Mouse (Mus musculus) gastrocnemius, postnatal 25 days (tissue): ENCODE measurements around the gene Hoxd13. TPM values are rescaled to one million over a fixed set of nuclear protein-coding genes. Genes with fewer than 3 reads are reported as not detected.

Source experiments
- DNase-seq: peaks from one replicate; pipeline ENCODE4 v3.0.0; 2022
- total RNA-seq, 2 experiments: library from RNA; stranded (reverse); gene quantifications; 1 replicate in 1 of 2; 2 replicates in 1 of 2; pipeline ENCODE4 v1.2.3; 2021

Gene Hoxd13
- total RNA-seq, 2 experiments from 2014 or later = not detected

DNA sequence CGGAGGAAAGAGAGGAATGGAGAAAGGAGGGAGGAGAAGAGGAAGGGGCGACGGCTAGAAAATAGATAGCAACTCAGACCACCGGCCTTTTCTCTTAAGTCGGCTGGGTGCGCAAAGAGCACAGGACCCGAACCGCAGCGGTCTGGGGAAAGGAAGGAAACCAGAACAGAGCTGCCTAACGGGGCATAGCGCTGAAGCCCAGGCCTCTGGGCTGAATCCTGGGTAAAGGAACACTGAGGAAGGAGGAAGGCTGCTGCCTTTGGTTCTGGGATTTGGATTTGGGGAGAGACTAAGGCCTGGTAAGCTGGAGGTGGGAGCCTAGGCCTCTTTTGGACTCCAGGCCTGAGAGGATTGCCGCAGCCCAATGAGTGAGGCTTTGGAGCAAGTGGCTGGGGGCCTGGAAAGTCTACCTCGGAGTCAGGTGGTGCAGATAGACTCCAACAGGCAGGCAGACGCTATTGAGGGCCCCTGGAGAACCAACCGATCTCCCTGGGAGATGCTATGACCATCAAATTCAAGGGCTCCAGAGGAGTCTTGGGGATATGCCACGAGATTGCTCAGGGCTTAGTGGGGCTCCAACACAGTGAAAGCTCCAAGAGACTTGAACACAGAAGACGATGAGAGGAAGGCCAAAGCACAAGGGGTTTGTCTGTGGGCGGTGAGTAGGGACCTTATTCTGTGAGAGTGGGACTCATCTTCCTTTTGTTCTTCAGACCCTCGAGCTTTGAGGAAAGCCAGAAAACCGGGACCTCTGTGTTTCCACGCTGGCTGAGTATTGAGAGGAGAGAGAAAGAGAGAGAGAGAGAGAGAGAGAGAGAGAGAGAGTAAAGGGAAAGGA is 12.7 kb downstream of the Hoxd13 start:
- DNase-seq = no peak

DNA sequence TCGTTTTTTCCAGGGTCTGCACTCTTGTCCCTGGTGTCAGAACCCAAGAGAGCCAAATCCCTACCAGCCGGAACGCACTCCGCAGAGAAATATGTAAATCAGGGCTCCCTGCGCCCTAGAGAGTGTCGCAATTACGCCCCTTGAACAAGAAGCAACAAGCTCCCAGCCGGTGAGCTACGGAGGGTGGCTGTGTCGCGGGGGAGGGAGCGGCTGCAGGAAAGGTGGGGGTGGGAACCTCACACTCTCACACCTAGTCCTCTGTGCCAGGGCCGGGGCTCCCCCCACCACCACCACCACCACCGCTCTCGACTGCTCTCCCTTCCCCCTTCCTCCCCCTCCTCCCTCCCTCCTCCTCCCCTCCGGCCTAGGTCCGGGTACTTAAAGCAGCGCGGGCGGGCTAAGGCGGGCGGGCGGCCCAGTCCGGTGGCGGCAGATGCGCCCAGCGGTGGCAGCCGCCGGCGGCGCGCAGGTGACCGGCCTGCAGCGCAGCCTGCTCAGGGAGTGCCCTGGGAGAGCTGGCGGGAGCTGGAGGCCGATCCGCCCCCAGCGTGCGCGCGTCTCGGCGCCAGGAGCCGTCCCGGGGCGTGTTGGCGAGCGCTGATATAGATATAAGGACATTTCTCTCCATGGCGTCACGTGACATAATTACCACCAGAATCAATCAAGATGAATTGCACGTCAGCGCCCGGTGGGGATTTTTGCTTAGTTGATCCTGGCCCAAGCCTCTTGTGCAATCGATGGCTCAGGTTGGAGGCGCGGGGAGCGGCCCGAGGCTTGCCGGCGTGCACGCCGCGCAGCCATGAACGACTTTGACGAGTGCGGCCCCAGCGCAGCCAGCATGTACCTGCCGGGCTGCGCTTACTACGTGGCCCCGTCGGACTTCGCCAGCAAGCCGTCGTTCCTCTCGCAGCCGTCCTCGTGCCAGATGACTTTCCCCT is 13.8 kb downstream of the Hoxd13 start:
- DNase-seq = no peak

GRCm38 (mm10) chr2:74682796-74683195 is 14.7 kb downstream of the Hoxd13 start:
- DNase-seq = no peak

- no peak for DNase-seq
Measured at GRCm38 (mm10) chr2:74683471-74683951, 15.4 kb downstream of the Hoxd13 start.

DNA sequence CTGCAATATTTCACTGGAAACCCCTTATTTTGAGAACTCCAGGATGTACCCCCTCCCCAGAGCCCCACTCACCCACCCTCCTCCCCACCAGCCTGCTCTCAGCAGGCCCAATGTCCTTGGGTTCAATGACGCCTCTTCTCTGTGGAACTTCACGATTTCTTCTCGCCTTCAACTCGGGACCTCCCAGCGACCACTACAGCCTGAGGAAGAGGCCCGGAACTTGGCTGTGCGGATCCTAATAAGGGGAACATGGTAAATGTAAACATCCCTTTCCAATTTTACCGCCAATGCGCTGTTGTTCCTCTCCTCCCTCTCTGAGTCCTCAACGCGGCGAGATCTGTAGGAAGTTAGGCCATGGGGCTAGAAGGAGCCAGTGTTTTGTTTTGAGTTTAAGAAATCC is 16.0 kb downstream of the Hoxd13 start:
- no peak for DNase-seq

DNA sequence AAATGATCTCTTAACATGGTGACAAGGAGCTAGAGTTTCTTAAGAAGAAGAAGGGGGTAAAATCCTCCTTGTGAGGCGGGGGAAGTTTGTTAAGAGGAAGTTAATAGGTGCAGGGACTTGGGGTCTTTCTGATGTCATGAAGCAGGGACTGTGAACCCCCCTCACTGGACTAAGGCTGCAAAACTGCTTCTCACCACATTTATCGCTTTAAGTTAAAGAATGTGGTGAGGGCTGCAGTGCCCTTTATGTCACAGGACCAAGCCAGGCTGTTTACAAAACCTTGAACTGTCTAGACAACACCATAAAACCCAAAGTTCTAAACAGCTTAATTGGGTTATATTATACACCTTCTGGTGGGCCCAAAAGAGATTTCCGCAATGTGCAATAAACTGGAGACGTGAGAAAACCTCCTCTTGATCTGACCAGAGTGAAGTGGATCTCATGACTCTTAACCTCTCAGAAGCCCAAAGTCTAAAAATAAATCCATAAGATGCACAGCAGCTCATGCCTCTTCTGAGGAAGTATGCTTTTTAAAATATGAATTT is 17.0 kb downstream of the Hoxd13 start:
- DNase-seq = no peak

DNA sequence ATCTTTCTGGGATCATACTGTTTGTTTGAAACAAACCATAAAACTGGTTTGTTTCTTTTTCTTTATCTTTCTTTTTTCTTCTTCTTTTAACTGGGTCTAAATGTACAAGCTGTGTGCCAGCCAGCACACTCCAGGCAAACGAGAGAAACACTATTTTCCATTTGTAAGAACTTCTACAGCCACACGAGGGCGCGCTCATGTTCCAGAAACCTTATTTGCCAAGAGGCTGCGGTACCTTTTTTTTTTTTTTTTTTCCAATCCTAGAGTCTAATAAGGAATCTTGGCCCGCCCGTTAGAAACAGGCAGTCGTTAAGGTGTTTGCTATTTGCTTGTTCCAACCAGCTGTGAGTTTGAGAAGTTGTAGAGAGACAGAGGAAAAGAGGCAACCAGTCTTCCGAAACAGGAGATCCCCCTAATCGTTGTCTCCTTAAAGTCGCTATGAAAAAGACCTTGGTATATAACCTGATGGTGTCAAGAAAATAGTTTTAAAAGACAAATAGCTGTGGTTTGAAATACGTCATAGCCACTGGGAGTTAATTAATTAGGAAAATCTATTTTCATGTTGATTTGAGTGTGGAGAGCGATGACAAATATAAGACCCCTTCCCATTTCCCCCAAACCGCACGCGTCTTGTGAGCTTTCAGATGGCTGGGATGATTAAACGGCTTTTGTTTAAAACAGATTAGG is 18.3 kb downstream of the Hoxd13 start:
- no peak for DNase-seq

DNA sequence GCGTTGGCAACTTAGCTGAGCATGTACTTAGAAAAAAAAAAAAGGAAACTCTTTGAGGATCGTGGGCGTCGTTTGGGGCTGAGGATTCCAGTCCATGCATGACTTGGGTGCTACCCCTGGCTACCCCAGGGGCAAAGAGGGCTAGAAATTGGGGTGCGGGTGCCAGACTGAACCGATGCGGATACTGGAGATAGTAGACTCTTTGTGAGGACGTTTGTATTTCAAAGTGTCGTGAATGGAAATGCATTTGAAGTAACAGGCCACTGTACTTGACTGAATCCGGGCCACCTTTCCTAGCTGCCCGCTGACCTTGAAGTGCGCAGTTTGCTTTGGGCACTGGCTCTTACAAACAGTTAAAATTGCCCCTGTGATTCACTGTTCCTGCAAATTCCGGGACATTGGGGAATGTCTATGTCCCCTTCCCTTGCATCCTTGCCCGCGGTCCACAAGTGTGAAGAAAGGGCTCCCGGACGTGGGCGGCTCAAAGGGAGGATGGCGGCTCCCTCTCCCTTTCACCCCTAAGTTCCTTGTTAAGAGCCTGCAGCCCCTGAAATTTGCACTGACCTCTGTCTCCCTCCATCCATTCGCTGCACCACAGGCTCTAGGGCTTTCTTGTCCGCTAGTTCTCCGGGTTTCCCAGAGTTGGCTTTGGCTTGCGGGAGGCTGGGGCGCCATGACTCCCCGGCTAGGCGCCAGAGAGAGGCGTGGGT is 19.0 kb downstream of the Hoxd13 start:
- DNase-seq = no peak

- DNase-seq = no peak
Measured at GRCm38 (mm10) chr2:74687698-74688555, 19.8 kb downstream of the Hoxd13 start.

GRCm38 (mm10) chr2:74688795-74689573 is 20.9 kb downstream of the Hoxd13 start:
- DNase-seq = no peak

DNA sequence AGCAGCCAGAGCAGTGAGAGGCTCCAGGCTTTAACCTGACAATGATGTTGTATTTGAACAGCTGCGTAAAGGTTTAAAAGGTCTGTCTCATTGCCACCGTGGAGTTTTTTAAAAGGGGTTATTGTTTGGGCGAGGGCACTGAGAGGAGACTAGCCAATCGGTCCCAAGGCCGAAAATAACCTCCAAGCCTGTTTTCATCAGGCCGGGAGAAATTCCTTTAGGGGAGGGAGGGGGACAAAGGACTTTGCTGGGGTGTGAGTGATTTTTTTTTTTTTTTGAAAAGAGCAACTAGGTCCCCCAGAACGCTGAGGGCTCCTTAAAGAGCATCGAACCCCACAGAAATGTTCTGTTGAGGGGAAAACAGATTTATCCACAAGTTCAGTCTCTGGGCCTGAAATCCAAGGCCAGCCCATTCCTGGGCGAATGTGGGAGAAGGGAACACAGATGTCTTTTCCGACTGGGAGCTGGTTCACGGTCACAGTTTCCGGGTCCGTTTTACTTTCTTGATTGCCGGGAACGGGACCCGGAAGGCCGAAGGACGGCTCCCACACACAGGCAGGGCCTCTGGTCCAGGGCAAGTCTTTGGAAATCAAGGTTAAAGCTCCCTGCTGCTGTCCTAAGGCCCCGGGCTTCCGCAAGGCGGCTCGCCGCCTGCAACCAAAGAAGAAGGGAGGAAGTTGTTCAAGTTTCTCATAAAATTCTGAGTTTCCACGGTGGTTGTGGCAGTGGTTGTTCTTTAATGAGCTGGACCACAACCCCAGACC is 21.6 kb downstream of the Hoxd13 start:
- DNase-seq = no peak

- no peak for DNase-seq
Measured at GRCm38 (mm10) chr2:74690338-74690716, 22.2 kb downstream of the Hoxd13 start.

DNA sequence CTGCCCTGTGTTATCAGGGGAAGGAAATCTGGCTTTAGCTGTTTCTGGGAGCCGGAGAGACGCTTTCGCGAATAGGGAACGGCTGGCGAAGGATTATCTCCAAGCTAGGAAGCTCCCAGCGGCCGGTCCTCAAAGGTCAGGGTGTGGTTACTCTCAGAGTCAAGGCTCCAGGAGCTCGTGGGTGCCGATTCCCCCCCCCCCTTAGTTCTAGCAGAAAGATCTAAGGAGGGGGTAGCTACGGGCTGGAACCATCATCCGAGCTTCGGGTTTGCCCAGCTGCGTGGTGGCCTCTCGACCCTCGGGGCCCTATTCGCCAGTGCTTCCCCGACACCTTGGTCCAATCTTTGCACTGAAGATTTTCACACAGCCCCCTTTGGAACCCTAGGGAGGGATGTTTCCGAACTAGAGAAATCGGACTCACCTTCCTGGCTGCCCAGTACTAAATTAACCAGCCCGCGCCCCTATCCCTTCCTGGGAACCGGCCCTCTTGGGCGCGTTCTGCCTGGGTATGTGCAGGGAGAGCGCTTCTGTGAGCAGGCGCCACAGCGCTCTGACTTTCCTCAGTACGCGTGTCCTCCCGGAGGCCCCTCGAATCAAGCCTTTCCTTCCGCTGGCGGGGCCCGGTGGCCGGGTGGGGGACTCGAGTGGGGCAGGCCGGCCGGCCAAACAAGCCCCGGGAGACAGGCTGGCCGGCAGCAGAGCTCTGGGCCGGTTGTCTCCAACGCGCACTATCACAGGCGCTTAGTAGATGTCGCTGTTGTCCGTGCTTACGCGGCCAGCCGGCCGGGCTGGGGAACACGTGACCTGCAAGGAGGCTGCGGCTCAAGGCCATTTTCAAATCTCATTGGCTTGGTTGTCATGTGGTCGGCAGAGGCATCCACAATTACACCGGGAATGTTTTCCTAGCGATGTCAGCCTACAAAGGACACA is 23.2 kb downstream of the Hoxd13 start, which contains the start of gene Hoxd10:
Gene Hoxd10, plus strand, starts transcription at position 903 of the 930 bp plus-strand sequence.
- DNase-seq = peak; percentile 84

GRCm38 (mm10) chr2:74691995-74692807 is 24.1 kb downstream of the Hoxd13 start:
- no peak for DNase-seq

DNA sequence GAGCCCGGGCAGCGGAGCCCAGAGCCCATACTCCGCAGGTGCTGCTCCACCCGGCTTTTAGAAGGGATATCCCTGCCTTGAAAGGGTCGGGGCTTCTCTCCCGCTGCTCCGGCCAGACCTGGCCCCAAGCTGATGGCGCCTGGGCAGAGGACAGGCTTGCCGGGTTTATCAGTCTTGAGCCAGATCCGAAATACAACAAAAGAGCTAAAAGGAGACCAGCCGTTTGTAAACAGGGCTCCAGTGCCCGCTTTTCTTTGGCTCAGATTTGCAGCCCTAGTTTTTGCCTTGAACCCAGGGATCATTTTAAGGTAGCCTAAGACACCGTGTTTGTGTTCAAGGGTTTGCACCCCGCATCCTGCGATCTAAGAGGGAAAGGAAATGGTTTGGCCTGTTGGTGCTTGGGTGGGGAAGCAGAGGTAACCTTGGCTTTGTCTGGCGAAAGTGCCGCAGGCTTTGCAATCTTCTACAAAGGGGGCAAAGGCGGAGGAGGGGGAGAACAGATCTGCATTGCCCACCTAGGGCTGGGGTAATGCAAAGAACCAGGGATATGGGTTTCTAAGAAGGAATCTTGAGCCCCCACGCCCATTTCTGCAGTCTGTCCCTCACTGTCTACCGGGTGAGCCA is 24.8 kb downstream of the Hoxd13 start:
- DNase-seq = no peak

GRCm38 (mm10) chr2:74693432-74693827 is 25.3 kb downstream of the Hoxd13 start:
- no peak for DNase-seq
